Mouse (Mus musculus) adrenal gland, adult (tissue): ENCODE measurements around the gene Yipf2.
A peak's percentile ranks its signal among the peaks of the same experiment; 100 is the strongest.

ENCODE experiments used
- DNase-seq, 2 experiments: peaks; one replicate each; pipeline ENCODE4 v3.0.0; 2022 to 2023; ENCODE audit warnings: low spot score in 1 of 2; ENCODE audit not compliant: inconsistent age in 2 of 2

Yipf2 gene

GRCm38 (mm10) chr9:21592703-21593121 lies at the start of gene Yipf2, which contains the start of gene Timm29:
Gene Yipf2 (minus strand): TSS chr9:21592828.
Gene Timm29 (plus strand): TSS chr9:21592722.
- DNase-seq, result peak; percentile 92 to 98

GRCm38 (mm10) chr9:21639031-21639430 lies 46.4 kb upstream of the Yipf2 start:
- DNase-seq, result no peak

- no peak for DNase-seq
Observed at GRCm38 (mm10) chr9:21635639-21636038, 43.0 kb upstream of the Yipf2 start.

GRCm38 (mm10) chr9:21633106-21633505 lies 40.5 kb upstream of the Yipf2 start:
- DNase-seq, result no peak

GRCm38 (mm10) chr9:21630673-21631072 lies 38.0 kb upstream of the Yipf2 start:
- peak; percentile 46 to 75 for DNase-seq

- no peak for DNase-seq
Observed at GRCm38 (mm10) chr9:21627145-21627795, 34.6 kb upstream of the Yipf2 start.

GRCm38 (mm10) chr9:21626571-21626970 lies 33.9 kb upstream of the Yipf2 start:
- DNase-seq, result peak in 1 of 2 experiments; percentile 32

GRCm38 (mm10) chr9:21625342-21626339 lies 33.0 kb upstream of the Yipf2 start:
- DNase-seq, result peak in 1 of 2 experiments; percentile 21

- DNase-seq, result peak in 1 of 2 experiments; percentile 22
Observed at GRCm38 (mm10) chr9:21622676-21623075, 30.0 kb upstream of the Yipf2 start.

GRCm38 (mm10) chr9:21620229-21620628 lies 27.6 kb upstream of the Yipf2 start:
- peak in 1 of 2 experiments; percentile 50 for DNase-seq

GRCm38 (mm10) chr9:21617066-21617465 lies 24.4 kb upstream of the Yipf2 start:
- DNase-seq, result peak in 1 of 2 experiments; percentile 75

- DNase-seq, result peak; percentile 91 to 96
Observed at GRCm38 (mm10) chr9:21616232-21616781, 23.7 kb upstream of the Yipf2 start.

- peak; percentile 100 for DNase-seq
Observed at GRCm38 (mm10) chr9:21615617-21616231, 23.1 kb upstream of the Yipf2 start, which contains the start of gene Smarca4. Gene Smarca4 (plus strand): TSS chr9:21616169.

GRCm38 (mm10) chr9:21614864-21615616 lies 22.4 kb upstream of the Yipf2 start:
- DNase-seq, result no peak

GRCm38 (mm10) chr9:21609861-21610260 lies 17.2 kb upstream of the Yipf2 start:
- DNase-seq, result peak; percentile 79 to 85

GRCm38 (mm10) chr9:21606648-21607047 lies 14.0 kb upstream of the Yipf2 start:
- no peak for DNase-seq

- no peak for DNase-seq
Observed at GRCm38 (mm10) chr9:21605865-21606264, 13.2 kb upstream of the Yipf2 start.

GRCm38 (mm10) chr9:21604119-21604518 lies 11.5 kb upstream of the Yipf2 start:
- no peak for DNase-seq

GRCm38 (mm10) chr9:21601722-21602399 lies 9.2 kb upstream of the Yipf2 start:
- peak; percentile 71 to 92 for DNase-seq

GRCm38 (mm10) chr9:21601073-21601472 lies 8.4 kb upstream of the Yipf2 start:
- DNase-seq, result no peak
